28 mouse cellular contexts compared by ENCODE assay signal in the genomic region with DNA sequence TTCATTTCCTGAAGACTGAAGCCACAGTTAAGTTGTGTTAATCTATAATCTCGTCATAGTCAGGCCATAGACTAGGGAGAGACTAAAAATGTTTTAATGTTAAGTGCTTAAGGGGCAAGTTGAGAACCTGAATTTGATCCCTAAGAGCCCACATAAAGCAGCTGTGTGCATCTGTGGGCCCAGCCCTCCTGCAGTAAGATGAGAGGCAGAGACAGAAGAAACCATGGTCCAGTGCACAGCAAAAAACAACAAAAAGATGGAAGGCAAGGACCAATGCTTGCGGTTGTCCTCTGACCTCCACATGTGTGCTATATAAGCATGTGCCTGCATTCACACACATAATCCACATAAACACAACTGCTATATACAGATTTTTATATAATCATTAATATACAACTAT.
"Had no signal": no experiment of that assay in that cellular context is flagged by ENCODE, and none has a peak within 500 bp of the region (broad histone marks: within the 10 kb centered on the region; RNA-seq: fewer than 3 reads in every experiment).

No protein-coding gene starts in this region.

- H3K4me2 ChIP-seq: embryonic facial prominence, embryonic 12.5 days; embryonic facial prominence, embryonic 13.5 days; embryonic facial prominence, embryonic 15.5 days; forebrain, embryonic 12.5 days; forebrain, embryonic 13.5 days; forebrain, embryonic 15.5 days had no signal

- H3K9me3 ChIP-seq: embryonic facial prominence, embryonic 10.5 days; embryonic facial prominence, embryonic 12.5 days; embryonic facial prominence, embryonic 13.5 days; embryonic facial prominence, embryonic 15.5 days; forebrain, embryonic 10.5 days; forebrain, embryonic 12.5 days; forebrain, embryonic 13.5 days; forebrain, embryonic 15.5 days had no signal

- ATAC-seq: forebrain, embryonic 13.5 days; forebrain, embryonic 14.5 days; forebrain, embryonic 15.5 days; forebrain, embryonic 16.5 days; forebrain, postnatal 0 days had no signal

- H3K27ac ChIP-seq: embryonic facial prominence, embryonic 10.5 days; embryonic facial prominence, embryonic 12.5 days; embryonic facial prominence, embryonic 13.5 days; embryonic facial prominence, embryonic 15.5 days; forebrain, embryonic 10.5 days; forebrain, embryonic 12.5 days; forebrain, embryonic 13.5 days; forebrain, embryonic 15.5 days; gastrocnemius, adult 2 months had no signal

- DNase-seq: cerebellum, adult 18-20 months; cerebellum, adult 2 months; cerebellum, adult 8-10 months; cerebellum, adult 9-10 months; cerebellum, adult 9-11 months; cerebellum, postnatal 10 days; cerebellum, postnatal 14 days; cerebellum, postnatal 25 days; cerebellum, postnatal 36 days; embryo, embryonic 11 days; forebrain, postnatal 0 days; gastrocnemius, adult 2 months; gastrocnemius, postnatal 10 days; gastrocnemius, postnatal 14 days; gastrocnemius, postnatal 25 days; gastrocnemius, postnatal 36 days; heart, adult 11 months had no signal

- H3K36me3 ChIP-seq: embryonic facial prominence, embryonic 10.5 days; embryonic facial prominence, embryonic 12.5 days; embryonic facial prominence, embryonic 13.5 days; embryonic facial prominence, embryonic 15.5 days; forebrain, embryonic 10.5 days; forebrain, embryonic 12.5 days; forebrain, embryonic 15.5 days had no signal

- H3K4me1 ChIP-seq: embryonic facial prominence, embryonic 10.5 days; embryonic facial prominence, embryonic 12.5 days; embryonic facial prominence, embryonic 13.5 days; embryonic facial prominence, embryonic 15.5 days; forebrain, embryonic 10.5 days; forebrain, embryonic 12.5 days; forebrain, embryonic 13.5 days; forebrain, embryonic 15.5 days had no signal

- H3K4me3 ChIP-seq: embryonic facial prominence, embryonic 10.5 days; embryonic facial prominence, embryonic 12.5 days; embryonic facial prominence, embryonic 13.5 days; embryonic facial prominence, embryonic 15.5 days; erythroblast, embryonic 14.5 days; forebrain, embryonic 10.5 days; forebrain, embryonic 12.5 days; forebrain, embryonic 13.5 days; forebrain, embryonic 15.5 days; gastrocnemius, adult 2 months had no signal

- H3K9ac ChIP-seq: embryonic facial prominence, embryonic 12.5 days; embryonic facial prominence, embryonic 13.5 days; embryonic facial prominence, embryonic 15.5 days; forebrain, embryonic 12.5 days; forebrain, embryonic 13.5 days; forebrain, embryonic 15.5 days; forebrain, postnatal 0 days had no signal

- H3K27me3 ChIP-seq: embryonic facial prominence, embryonic 12.5 days; embryonic facial prominence, embryonic 13.5 days; embryonic facial prominence, embryonic 15.5 days; forebrain, embryonic 12.5 days; forebrain, embryonic 13.5 days; forebrain, embryonic 15.5 days had no signal
